Mouse (Mus musculus): ENCODE measurements around the gene Gm14226. TPM values are rescaled to one million over a fixed set of nuclear protein-coding genes. Genes with fewer than 3 reads are reported as not detected.
A peak's percentile ranks its signal among the peaks of the same experiment; 100 is the strongest.
"Not testable (repeated sequence)": the region's sequence is repeated elsewhere in the genome, so short reads cannot be mapped to it uniquely, and the experiment has no call there.

Gene Gm14226
- total and polyA plus RNA-seq, 3 experiments, result 0.44 to 4.2 (median 3.5) TPM

DNA sequence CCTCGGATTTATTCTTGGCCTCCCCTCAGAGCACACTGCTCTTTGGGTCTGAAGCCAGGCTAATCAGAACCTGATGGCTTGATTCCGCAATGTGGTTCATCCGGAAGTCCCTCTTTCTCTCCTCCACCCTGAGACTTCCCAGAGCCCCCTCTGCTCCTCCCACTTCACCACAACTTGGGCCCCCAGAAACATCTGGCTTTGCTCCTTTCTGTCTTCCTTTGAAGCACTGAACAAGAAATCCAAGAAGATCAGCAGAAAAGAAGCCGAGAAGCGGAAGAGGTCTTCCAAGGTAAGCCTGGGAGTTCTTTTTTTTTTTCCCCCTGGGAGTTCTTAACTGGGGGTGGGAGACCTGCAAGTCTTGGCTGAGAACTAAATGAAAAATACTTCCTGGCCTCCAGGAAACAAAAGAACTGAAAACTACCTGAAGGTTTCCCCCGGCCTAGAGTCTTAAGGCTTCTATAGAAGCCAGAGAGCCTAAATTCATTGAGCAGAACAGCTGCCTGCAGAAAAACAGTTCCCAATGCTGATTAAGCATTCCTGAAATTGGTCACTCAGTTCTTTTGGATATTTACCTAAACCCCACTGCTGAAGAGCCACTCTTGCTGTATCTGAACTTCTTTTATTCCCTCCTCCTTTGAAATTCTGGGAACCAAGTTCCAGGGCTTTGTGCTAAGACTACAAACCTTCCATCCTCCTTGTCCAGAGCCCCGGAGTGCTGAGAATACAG is 29.5 kb downstream of the Gm14226 start:
- no peak for DNase-seq

DNA sequence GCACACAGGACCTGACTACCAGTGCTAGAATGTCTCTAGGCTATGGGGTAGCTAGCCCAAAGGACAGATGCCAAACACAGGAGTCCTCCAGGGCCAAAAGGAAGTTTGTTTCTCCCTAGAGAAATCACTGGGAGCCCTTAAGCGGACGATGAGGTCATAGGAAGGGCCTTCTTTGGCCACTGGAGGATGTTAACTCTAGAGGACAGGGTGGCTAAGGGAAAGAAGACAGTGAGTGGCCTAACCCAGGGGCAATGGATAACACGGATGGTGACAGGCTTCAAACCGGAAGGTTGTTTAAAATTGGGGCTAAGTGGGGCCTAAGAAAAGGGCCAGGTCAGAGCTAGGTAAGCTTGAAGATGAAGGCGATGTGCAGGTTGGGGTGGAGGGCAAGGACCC is 32.0 kb downstream of the Gm14226 start:
- DNase-seq, result peak; percentile 18

DNA sequence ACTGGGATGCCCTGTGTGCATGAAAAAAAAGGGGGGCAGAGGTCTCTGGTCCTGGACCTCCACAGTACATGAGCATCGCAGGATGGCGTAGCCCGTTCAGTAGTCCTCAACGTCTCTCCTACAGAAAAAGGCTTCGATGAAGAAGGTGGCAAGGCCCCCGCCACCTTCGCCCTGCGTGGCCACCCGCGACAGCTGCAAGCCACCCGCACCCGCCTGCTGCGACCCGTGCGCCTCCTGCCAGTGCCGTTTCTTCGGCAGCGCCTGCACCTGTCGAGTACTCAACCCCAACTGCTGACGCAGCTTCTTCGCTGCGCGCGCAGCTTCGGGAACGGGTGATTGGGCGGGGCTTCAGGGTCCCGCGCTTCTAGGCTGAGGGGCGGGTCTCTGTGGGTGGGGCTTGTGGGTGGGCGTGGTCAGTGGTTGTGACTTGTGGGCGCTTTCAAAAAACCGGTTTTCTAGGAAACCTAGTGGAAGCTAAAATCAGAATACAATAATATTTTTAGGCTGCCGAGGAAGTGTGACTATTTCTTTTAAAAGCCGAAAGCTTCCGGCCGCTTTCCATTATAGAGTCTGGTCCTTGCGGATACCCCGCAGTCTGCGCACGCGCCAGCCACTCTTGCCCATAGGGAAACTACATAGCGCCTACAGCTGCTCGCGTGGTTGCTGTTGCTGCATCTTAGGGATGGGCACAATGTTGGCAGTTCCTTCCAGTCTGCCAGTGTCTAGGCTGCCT is 32.6 kb downstream of the Gm14226 start:
- peak; percentile 96 for DNase-seq

DNA sequence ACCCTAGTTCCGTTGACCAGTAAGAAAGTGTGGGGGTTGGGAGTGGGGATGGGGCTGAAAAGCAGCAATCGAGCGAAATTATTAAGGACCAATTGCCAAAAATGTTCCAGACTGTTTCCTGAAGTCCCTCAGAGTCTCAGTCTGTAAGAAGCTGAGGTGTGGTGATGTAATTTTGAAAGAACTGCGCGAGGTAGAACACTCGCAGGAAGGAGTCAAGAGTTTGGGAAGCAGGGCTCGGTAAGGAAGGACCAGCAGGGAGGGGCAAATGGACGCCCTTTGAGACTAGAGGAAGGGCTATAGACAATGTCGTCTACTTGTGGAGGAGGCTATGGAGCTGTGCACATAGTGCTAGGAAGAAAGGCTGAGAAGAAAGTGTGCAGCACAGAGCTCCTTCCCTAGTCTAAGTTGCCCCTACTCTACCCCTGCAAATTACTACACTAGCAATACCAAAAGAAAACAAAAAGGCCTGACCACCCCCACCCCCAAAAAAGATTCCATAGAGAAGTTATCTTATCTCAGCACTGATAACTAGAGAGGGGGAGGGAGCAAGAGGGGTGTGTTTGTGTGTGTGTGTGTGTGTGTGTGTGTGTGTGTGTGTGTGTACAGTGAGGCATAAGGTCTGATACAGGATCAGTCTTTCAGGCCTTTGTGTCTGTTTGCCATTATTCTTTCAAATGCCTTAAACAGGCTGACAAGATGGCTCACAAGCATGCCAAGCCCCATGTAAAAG is 33.7 kb downstream of the Gm14226 start:
- no peak for DNase-seq

DNA sequence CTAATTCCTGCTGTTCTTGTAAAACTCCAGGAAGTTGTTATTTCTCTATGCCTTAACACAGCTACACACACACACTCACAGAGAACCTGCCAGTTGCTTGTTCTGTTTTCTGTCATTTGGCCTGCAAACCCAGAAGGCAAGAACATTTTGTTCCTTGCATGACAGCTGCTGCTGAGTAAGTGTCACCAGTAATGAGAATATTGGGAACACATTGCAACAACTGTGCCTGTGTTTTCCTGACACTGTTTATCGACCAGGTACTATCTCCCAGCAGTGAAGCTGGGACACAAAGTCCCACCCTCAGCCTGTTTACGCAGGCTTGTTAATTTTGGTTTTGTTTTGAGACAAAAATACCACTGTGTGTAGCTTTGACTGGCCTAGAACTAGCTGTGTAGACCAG is 34.6 kb downstream of the Gm14226 start:
- DNase-seq, result no peak

DNA sequence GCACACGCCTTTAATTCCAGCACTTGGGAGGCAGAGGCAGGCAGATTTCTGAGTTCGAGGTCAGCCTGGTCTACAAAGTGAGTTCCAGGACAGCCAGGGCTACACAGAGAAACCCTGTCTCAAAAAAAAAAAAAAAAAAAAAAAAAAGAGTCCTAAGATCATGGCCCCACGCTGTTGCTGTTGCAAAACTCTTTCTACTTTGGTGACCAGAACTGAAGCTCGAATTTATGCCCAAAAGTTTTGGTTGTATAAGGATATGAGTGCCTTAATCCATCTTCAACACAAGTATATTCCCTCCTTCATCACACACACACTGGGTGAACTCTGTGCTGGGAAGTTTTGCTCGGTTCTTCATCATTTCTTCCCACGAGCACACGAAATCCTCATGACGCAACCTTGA is 35.4 kb downstream of the Gm14226 start:
- DNase-seq, result not testable (repeated sequence)

DNA sequence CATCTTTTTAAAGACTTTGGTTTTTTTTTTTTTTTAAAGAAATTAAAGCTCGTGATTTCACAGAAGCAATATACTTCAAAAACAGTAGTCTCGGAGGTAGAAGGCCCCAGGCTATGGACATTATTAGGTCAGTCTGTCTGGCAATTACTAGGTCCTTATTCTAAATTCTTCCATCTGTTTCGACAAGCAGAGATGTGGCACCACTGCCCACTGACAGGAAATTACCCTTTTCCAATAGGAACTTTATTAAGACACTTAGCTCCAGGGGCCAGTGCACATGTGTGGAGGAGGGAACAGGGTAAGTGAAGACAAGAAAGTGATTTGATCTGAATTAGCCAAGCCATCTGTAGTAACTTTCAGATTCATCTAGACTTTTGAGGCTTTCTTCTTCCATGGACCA is 36.6 kb downstream of the Gm14226 start:
- no peak for DNase-seq

DNA sequence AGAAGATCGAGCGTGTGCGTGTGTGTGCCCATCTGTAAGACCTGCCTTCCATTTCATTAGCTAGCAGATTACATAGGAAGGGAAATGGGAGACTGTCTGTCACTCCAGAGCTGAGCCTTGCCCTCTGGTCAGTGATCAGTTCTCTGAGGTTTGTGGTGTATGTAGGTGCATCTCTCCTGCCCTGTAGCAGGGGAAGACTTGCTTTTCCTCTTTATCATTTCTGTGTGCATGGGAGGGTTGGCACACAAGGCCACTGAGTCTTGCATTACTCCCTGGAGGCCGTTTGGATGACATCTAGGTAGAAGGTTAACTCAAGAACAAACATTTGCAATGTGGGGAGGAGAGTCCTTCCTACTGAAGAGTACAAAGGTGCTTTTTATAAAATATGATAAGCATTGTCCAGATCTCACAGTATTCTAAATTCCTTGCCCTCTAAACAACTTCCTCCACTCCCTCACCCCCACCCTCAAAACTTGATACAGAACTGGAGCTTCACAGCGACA is 38.1 kb downstream of the Gm14226 start:
- no peak for DNase-seq

DNA sequence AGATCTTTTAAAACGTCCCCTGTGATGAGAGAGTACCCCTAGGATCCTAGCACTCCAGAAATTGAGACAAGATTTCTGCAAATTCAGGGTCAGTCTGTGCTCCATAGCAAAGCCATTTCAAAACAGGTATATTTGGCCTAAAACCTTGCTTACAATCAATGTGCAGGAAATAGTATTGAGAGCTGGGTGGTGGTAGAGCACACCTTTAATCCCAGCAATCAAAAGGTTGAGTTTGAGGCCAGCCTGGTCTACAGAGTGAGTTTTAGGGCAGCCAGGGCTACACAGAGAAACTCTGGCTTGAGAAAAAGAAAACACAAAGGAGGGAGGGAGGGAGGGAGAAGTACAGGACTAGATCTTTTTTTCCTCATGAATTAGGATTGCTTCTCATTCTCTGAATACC is 39.3 kb downstream of the Gm14226 start:
- no peak for DNase-seq

DNA sequence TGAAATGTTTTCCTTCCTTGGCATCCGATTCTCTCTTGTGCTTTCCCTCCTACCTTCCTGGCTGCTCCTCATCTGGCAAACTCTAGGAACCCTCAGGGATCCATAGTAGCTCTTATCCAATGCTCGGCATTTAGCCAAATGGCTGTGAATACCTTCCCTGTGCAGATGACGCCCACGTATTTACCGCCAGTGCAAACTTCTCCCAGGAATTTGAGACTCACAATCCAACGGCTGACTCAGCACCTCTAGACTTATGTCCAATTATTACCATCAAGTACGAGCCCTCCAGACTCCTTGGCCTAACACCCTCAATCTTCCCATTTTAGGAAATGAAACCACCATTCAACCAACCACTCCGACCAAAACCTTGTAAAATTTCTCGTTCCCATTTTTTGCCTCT is 53.0 kb downstream of the Gm14226 start:
- no peak for DNase-seq

DNA sequence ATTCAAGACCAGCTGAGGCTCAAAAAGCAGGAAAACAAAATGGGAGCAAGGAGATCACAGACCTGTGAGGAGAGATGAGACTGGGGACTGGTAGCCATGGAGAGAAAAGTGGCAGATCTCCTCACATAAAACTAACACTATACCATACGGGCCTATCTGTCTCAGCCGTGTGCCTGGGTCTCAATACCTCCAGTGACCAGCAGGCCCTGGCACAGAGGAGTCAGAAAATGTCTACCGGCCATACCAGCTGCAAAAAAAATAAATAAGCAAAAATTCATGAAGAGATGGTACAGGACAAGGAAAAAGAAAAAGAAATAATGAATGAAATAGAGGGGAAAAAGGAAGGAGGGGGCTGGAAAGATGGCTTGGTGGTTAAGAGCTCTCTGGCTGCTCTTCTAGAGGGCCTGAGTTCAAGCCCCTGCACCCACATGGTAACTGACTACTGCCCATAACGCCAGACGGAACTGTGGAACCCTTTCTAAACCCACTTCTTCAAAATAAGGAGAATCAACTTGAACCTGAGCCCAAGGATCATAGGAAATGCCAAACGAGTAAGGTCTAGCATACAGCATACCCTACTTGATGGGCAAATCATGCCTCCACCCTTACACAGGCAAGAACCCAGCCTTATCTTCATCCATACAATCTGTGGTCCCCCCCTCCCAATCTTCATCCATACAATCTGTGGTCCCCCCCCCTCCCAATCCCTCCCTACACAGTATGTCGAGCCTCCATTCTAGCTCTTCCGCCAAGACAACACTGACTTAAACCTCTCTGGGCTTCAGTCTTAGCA is 54.5 kb downstream of the Gm14226 start:
- DNase-seq, result no peak

DNA sequence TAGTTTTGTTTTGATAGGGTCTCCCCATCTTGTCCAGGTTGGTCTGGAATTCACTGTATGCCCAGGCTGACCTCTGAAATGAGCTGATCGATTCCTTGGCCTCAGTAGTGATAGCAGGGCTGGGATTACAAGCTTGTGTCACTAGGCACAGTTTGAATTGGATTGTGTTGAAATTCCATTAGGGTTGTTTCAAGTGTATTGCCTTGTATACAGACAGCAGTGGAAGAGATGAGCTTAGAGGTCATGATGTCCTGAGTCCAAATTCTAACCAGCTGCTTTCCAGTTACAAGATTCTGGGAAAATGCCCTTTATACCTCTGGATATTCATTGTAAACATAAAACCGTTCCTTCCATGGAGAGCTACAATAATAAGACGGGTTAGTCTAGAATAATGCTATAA is 55.3 kb downstream of the Gm14226 start:
- DNase-seq, result no peak

DNA sequence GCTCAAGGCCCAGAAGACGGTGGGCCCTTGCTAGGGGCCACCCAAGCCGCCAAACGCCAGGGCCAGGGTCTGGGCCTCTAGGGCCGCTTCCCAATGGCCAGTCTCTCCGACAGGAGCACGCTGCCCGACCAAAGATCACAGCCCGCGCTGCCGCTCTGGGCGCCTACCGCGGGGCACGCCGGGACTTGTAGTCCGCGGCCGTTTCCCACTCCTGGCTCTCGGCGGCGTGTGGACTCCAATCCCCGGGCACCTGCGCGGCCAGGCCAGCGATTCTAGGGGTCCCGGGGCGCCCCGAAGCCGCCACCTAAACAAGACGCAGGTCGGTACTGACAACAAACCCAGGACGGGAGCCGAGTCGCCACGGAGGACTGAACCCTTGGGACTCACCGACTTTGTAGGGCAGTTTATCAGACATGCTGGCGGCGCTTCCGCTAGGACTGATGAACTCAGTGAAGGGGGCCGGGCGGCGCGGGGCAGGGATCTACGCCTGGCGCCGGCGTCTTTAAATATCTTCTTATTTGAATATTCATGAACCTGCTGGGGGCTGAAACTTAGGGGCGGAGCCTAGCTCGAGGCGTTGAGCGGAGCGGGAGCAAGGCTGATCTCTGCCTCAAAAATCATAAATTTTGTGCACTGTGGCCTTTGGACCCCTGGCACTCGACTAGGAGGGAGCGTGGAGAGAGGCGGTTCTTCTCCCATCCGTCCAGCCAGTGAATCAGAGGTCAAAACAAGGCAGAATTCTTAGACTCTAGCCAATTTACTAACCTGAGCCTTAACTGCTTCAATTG is 56.1 kb downstream of the Gm14226 start, which contains the start of gene Ahcy:
TSS of gene Ahcy (minus strand) at position 520 of the 788 bp plus-strand sequence.
- peak; percentile 96 for DNase-seq

DNA sequence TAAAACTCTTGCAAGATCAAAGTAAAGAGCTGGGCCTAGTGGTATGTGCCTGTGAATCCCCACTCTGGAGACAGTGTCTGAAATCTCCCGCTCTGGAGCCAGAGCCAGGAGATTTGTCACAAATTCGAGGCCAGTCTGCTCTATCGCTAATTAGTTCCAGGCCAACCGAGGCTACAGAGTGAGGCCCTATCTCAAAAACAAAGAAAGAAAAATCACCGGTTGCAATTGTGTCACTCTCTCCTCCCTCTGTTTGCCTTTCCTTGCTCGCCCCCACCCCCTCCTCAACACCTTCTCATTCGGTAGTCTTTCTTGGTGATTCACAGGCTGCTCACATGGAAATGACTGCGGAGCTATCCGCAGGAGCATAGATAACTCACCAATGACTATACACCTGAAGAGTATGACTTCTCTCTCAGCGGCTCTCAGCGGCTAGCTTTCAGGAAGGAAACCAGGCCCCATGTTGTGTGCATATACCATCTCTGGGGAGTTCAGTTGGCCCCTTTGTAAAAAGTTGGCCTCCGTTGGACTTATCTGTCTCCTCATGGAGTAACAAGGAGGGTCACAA is 56.8 kb downstream of the Gm14226 start:
- DNase-seq, result no peak

DNA sequence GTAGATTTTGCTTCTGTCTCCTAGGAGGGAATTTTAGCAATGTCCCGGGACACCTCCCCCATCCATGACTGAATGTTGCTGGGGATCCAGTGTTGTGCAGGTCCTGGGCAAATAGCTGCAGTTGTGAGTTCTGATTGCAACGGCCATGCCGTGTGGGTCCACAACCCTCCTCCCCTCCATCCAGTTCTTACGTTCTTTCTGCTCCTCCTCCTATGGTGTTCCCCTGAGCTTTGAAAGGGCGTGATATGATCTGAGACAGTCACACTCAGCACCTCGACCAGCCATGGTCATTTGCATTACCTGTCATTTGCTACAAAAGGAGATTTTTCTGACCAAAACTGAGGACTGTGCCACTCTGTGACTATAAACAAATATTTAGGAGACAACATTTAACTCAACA is 57.6 kb downstream of the Gm14226 start:
- DNase-seq, result no peak

Other genes starting within 250 kb of the Gm14226 start
- gene Gm14214, start 248.2 kb upstream of the Gm14226 start, total RNA-seq (2021), result not detected
- not detected in 2 replicates for gene Gm14214, start 248.2 kb upstream of the Gm14226 start, polyA plus RNA-seq (2012; rRNA removed)
- gene Raly, start 227.2 kb upstream of the Gm14226 start, total RNA-seq (2021), result 100 to 1,000 TPM; 193 to 201 TPM
- 295 and 306 TPM in 2 replicates for gene Raly, start 227.2 kb upstream of the Gm14226 start, polyA plus RNA-seq (2012; rRNA removed)
- not detected for gene a, start 226.9 kb upstream of the Gm14226 start, total RNA-seq (2021)
- gene a, start 226.9 kb upstream of the Gm14226 start, polyA plus RNA-seq (2012; rRNA removed), result 0.58 TPM in 1 of 2 replicates, not detected in the other
- 100 to 1,000 TPM; 106 to 160 TPM for gene Eif2s2, start 125.3 kb upstream of the Gm14226 start, total RNA-seq (2021)
- gene Eif2s2, start 125.3 kb upstream of the Gm14226 start, polyA plus RNA-seq (2012; rRNA removed), result 2.2 and 3.1 TPM in 2 replicates
- 10 to 100 TPM; 32.4 to 36.9 TPM for gene Ahcy, start 56.2 kb downstream of the Gm14226 start, total RNA-seq (2021)
- gene Ahcy, start 56.2 kb downstream of the Gm14226 start, polyA plus RNA-seq (2012; rRNA removed), result 42.4 and 53.1 TPM in 2 replicates
- gene Itch, start 115.2 kb downstream of the Gm14226 start, total RNA-seq (2021), result 10 to 100 TPM; 47.0 to 48.2 TPM
- 2.2 and 3.6 TPM in 2 replicates for gene Itch, start 115.2 kb downstream of the Gm14226 start, polyA plus RNA-seq (2012; rRNA removed)
- 100 to 1,000 TPM; 292 to 437 TPM for gene Dynlrb1, start 218.3 kb downstream of the Gm14226 start, total RNA-seq (2021)
- 164 and 217 TPM in 2 replicates for gene Dynlrb1, start 218.3 kb downstream of the Gm14226 start, polyA plus RNA-seq (2012; rRNA removed)

All from adrenal gland, adult 2 months (tissue).